Mouse (Mus musculus): ENCODE results near the gene Exosc5. TPM values are rescaled to one million over a fixed set of nuclear protein-coding genes. Genes with fewer than 3 reads are reported as not detected.

Gene Exosc5
- polyA plus RNA-seq, 1 experiment from 2014 or later: 45.1 TPM

DNA sequence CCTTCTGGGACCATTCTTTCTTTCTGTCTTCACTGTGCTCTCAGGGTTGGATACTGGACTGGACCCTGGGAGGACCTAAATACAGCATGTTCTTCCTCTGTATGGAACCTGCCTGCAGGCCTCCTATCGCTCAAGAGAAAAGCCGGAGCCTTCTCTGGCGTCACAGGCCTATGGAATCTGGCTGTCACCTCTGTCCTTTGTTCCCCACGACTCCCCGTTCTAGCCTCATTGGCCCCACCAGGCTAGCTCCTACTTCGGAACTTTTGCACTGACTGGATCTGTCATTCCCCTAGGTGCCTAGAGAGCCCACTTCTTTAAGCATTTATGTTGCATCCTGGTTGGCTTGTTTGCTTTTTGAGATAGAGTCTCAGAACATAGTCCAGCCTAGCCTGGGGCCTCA lies 25.7 kb downstream of the Exosc5 start:
- Histone ChIP-seq H3K4me1 (replicated peaks) (peaks cover 63% of the 10 kb centered on the region), H3K36me3 (no peaks in the 10 kb centered on the region), H3K27me3 (peaks cover 51% of the 10 kb centered on the region), H3K9ac (no peak overlapping the region), H3K9me3 (no peaks in the 10 kb centered on the region), H3K27ac (replicated peaks) (no peak overlapping the region), H3K4me3 (no peak overlapping the region), H3K4me2 (no peak overlapping the region)
- no peak for ATAC-seq (ENCODE audit: low read depth)
- 84% methylated on average over 6 of the region's 6 CpGs for WGBS

- WGBS: 65% methylated on average over 21 of the region's 21 CpGs
- Histone ChIP-seq H3K9me3 (no peaks in the 10 kb centered on the region), H3K4me2 (peak overlapping the region; percentile 59), H3K27ac (replicated peaks) (no peak overlapping the region), H3K9ac (no peak overlapping the region), H3K4me1 (replicated peaks) (peaks cover 56% of the 10 kb centered on the region), H3K36me3 (no peaks in the 10 kb centered on the region), H3K27me3 (peaks cover 65% of the 10 kb centered on the region), H3K4me3 (peak overlapping the region; percentile 44; the same call in 1 of the 2 replicates)
- no peak for ATAC-seq (ENCODE audit: low read depth)
These were observed 27.0 kb downstream of the Exosc5 start for GRCm38 (mm10) chr7:25685926-25686470.

- peak within 1 kb of the TSS; percentile 59 for H3K4me2 ChIP-seq
- peak within 1 kb of the TSS; percentile 44 for H3K4me3 ChIP-seq
- 1% methylated on average over 53 of the region's 69 CpGs for WGBS
- H3K9me3 ChIP-seq: no peaks in the 10 kb centered on the region
- H3K27me3 ChIP-seq: peaks cover 71% of the 10 kb centered on the region
- H3K9ac ChIP-seq: peak within 1 kb of the TSS; percentile 66
- H3K4me1 ChIP-seq (replicated peaks): peaks cover 47% of the 10 kb centered on the region
- peak; percentile 32; the same call in 1 of the 2 replicates for ATAC-seq (ENCODE audit: low read depth)
- no peak within 1 kb of the TSS for H3K27ac ChIP-seq (replicated peaks)
- H3K36me3 ChIP-seq: no peaks in the 10 kb centered on the region
These were observed 27.9 kb downstream of the Exosc5 start, which contains the start of gene Tgfb1 for GRCm38 (mm10) chr7:25686680-25687531. Gene Tgfb1, plus strand, starts transcription at chr7:25687002.

GRCm38 (mm10) chr7:25687811-25688401 lies 28.9 kb downstream of the Exosc5 start:
- H3K27me3 ChIP-seq: peaks cover 77% of the 10 kb centered on the region
- no peaks in the 10 kb centered on the region for H3K36me3 ChIP-seq

GRCm38 (mm10) chr7:25688810-25689586 lies 30.0 kb downstream of the Exosc5 start:
- 2% methylated on average over 51 of the region's 52 CpGs for WGBS
- Histone ChIP-seq H3K36me3 (no peaks in the 10 kb centered on the region), H3K9ac (peak overlapping the region; percentile 66), H3K4me1 (replicated peaks) (peaks cover 41% of the 10 kb centered on the region), H3K4me2 (peak overlapping the region; percentile 59), H3K27ac (replicated peaks) (no peak overlapping the region), H3K4me3 (peak overlapping the region; percentile 44), H3K9me3 (no peaks in the 10 kb centered on the region), H3K27me3 (peaks cover 77% of the 10 kb centered on the region)
- 0 out of 2 replicates have a peak, but pooled peaks have one; percentile 23 for ATAC-seq (ENCODE audit: low read depth)

More at GRCm38 (mm10) chr7:25687811-25688401, 28.9 kb downstream of the Exosc5 start:
- H3K4me3 ChIP-seq: peak overlapping the region; percentile 44
- no peak for ATAC-seq (ENCODE audit: low read depth)
- no peaks in the 10 kb centered on the region for H3K9me3 ChIP-seq
- H3K27ac ChIP-seq (replicated peaks): no peak overlapping the region
- H3K4me1 ChIP-seq (replicated peaks): peaks cover 41% of the 10 kb centered on the region
- H3K9ac ChIP-seq: peak overlapping the region; percentile 66
- under 1% methylated on average over 47 of the region's 47 CpGs for WGBS
- H3K4me2 ChIP-seq: peak overlapping the region; percentile 59

DNA sequence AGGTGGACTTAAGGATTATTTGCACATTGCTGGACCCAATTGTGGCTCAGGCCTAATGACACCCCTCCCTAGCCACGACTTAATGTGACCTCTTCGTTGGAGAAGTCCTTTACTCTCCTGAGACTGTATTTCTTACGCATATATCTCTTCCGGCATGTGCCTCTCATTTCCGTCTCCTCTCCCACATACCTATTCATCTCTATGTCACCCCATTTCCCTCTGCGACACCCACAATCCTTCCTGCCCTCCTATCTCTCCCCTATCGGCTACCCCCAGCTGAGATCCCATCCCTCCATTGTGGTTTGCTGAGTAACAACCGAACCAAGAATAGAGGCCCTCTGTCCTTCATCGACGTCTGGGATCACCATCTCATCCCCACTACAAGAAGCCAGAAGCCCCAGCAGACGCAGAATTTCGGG lies 30.6 kb downstream of the Exosc5 start:
- no peaks in the 10 kb centered on the region for H3K9me3 ChIP-seq
- H3K4me2 ChIP-seq: peak overlapping the region; percentile 59
- ATAC-seq (ENCODE audit: low read depth): no peak
- WGBS: 14% methylated on average over 12 of the region's 12 CpGs
- H3K27ac ChIP-seq (replicated peaks): no peak overlapping the region
- H3K36me3 ChIP-seq: no peaks in the 10 kb centered on the region
- peaks cover 41% of the 10 kb centered on the region for H3K4me1 ChIP-seq (replicated peaks)
- peak overlapping the region; percentile 44 for H3K4me3 ChIP-seq
- H3K9ac ChIP-seq: peak overlapping the region; percentile 66; the same call in 1 of the 2 replicates
- H3K27me3 ChIP-seq: peaks cover 76% of the 10 kb centered on the region

GRCm38 (mm10) chr7:25690051-25690450 lies 31.1 kb downstream of the Exosc5 start:
- no peaks in the 10 kb centered on the region for H3K36me3 ChIP-seq
- peak overlapping the region; percentile 44; the same call in 1 of the 2 replicates for H3K4me3 ChIP-seq
- 42% methylated on average over 5 of the region's 5 CpGs for WGBS

GRCm38 (mm10) chr7:25694104-25694503 lies 35.1 kb downstream of the Exosc5 start:
- peaks cover 31% of the 10 kb centered on the region for H3K27me3 ChIP-seq
- no peak overlapping the region for H3K4me2 ChIP-seq
- no peak overlapping the region for H3K4me3 ChIP-seq
- H3K27ac ChIP-seq (replicated peaks): no peak overlapping the region
- no peak for ATAC-seq (ENCODE audit: low read depth)
- H3K36me3 ChIP-seq: no peaks in the 10 kb centered on the region
- WGBS: 47% methylated on average over 8 of the region's 8 CpGs
- H3K9ac ChIP-seq: no peak overlapping the region
- no peaks in the 10 kb centered on the region for H3K9me3 ChIP-seq
- peaks cover 6% of the 10 kb centered on the region for H3K4me1 ChIP-seq (replicated peaks)

More at GRCm38 (mm10) chr7:25690051-25690450, 31.1 kb downstream of the Exosc5 start:
- Histone ChIP-seq H3K4me2 (peak overlapping the region; percentile 59), H3K27ac (replicated peaks) (no peak overlapping the region), H3K4me1 (replicated peaks) (peaks cover 41% of the 10 kb centered on the region), H3K9ac (no peak overlapping the region), H3K27me3 (peaks cover 72% of the 10 kb centered on the region), H3K9me3 (no peaks in the 10 kb centered on the region)
- no peak for ATAC-seq (ENCODE audit: low read depth)

DNA sequence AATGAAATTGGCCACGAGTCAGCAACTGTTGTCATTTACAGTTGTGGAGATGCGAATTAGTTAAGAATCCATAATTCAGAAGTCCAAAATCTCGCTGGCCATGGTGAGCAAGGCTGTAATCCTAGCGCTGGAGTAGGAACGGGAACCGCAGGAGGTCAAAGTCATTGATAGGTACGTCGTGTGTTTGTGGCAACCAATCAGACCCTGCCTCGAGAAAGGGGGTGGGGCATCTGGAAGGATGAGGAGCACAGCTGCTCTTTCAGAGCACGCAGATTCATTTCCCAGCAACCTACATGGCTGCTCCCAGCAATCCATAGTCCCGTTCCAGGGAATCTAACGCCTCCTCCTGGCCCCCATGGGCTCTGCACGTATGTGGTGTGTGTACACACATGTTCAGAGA lies 40.9 kb downstream of the Exosc5 start:
- WGBS: 51% methylated on average over 13 of the region's 13 CpGs
- Histone ChIP-seq H3K9me3 (no peaks in the 10 kb centered on the region), H3K4me3 (no peak overlapping the region), H3K9ac (no peak overlapping the region), H3K36me3 (no peaks in the 10 kb centered on the region), H3K4me2 (no peak overlapping the region), H3K4me1 (replicated peaks) (peaks cover 12% of the 10 kb centered on the region), H3K27ac (replicated peaks) (no peak overlapping the region), H3K27me3 (peaks cover 10% of the 10 kb centered on the region)
- no peak for ATAC-seq (ENCODE audit: low read depth)

- peaks cover 18% of the 10 kb centered on the region for H3K4me1 ChIP-seq (replicated peaks)
- H3K4me2 ChIP-seq: no peak overlapping the region
- no peaks in the 10 kb centered on the region for H3K9me3 ChIP-seq
- no peak overlapping the region for H3K4me3 ChIP-seq
- H3K27me3 ChIP-seq: peaks cover 10% of the 10 kb centered on the region
- no peak overlapping the region for H3K27ac ChIP-seq (replicated peaks)
- no peaks in the 10 kb centered on the region for H3K36me3 ChIP-seq
- no peak overlapping the region for H3K9ac ChIP-seq
- ATAC-seq (ENCODE audit: low read depth): no peak
- WGBS: 74% methylated on average over 12 of the region's 12 CpGs
These were observed 41.8 kb downstream of the Exosc5 start for GRCm38 (mm10) chr7:25700732-25701131.

DNA sequence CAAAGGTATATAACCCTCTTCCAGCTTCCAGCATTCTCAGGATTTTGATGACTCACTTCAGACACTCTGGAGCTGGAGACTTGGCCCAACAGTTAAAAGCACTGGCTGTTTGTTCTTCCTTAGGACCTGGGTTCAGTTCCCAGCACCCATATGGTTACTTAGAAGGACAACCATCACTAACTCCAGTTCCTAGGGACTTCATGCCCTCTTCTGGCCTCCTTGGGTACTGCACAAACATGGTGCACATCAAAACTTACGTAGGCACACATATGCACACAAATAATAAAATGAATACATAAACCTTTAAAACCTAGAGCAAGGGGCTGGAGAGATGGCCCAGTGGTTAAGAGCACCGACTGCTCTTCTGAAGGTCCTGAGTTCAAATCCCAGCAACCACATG lies 43.4 kb downstream of the Exosc5 start:
- H3K27me3 ChIP-seq: peaks cover 10% of the 10 kb centered on the region
- 88% methylated on average over 2 of the region's 2 CpGs for WGBS
- H3K4me2 ChIP-seq: no peak overlapping the region
- H3K4me1 ChIP-seq (replicated peaks): peaks cover 18% of the 10 kb centered on the region
- no peak overlapping the region for H3K9ac ChIP-seq
- H3K9me3 ChIP-seq: no peaks in the 10 kb centered on the region
- H3K4me3 ChIP-seq: no peak overlapping the region
- no peak overlapping the region for H3K27ac ChIP-seq (replicated peaks)
- ATAC-seq (ENCODE audit: low read depth): no peak
- no peaks in the 10 kb centered on the region for H3K36me3 ChIP-seq

All from neural tube, embryonic 13.5 days (tissue).